Mouse (Mus musculus) ES-E14 (cell line): ENCODE results near the gene Slc29a2.

Experiments used
- MAFK ChIP-seq: IDR thresholded peaks from 2 replicates; pipeline ENCODE4 v1.6.1; 2014; ENCODE audit warnings: mild to moderate bottlenecking, low read depth, low read length, inconsistent platforms; ENCODE audit not compliant: insufficient read depth
- ZNF384 ChIP-seq: IDR thresholded peaks from 2 replicates; pipeline ENCODE4 v1.6.1; 2012; ENCODE audit warnings: low read depth, low read length, inconsistent platforms

- TF ChIP-seq MAFK (no peak), ZNF384 (no peak)
These were observed 2.2 kb upstream of the Slc29a2 start for GRCm38 (mm10) chr19:5021416-5021815.
